Mouse (Mus musculus) liver, embryonic 16.5 days (tissue): ENCODE data around the gene Gm2832. TPM values are rescaled to one million over a fixed set of nuclear protein-coding genes. Genes with fewer than 3 reads are reported as not detected.
"Not testable (repeated sequence)": the region's sequence is repeated elsewhere in the genome, so short reads cannot be mapped to it uniquely, and the experiment has no call there.

Source experiments
- ATAC-seq: fragments of 200-750 bp; cut with Nextera tagmentation; 2 replicates; pipeline ENCODE4 v1.8.0; 2017; ENCODE audit warnings: low read depth, mild to moderate bottlenecking, moderate number of reproducible peaks, moderate library complexity
- H3K27ac ChIP-seq: fragments of 300-500 bp; sonication (generic); 2 replicates; pipeline ENCODE4 v1.5.1; 2014; ENCODE audit warnings: mild to moderate bottlenecking, low read length
- H3K27me3 ChIP-seq: fragments of 300-500 bp; sonication (generic); 2 replicates; pipeline ENCODE4 v1.6.1; 2014; ENCODE audit warnings: low read depth, low read length, mixed read lengths; ENCODE audit not compliant: control insufficient read depth, insufficient read depth
- H3K36me3 ChIP-seq: fragments of 300-500 bp; sonication (generic); 2 replicates; pipeline ENCODE4 v1.6.1; 2014; ENCODE audit warnings: mild to moderate bottlenecking; ENCODE audit not compliant: control insufficient read depth, insufficient read depth
- H3K4me1 ChIP-seq: fragments of 300-500 bp; sonication (generic); 2 replicates; pipeline ENCODE4 v1.6.1; 2014; ENCODE audit warnings: low read depth, low read length, mixed read lengths; ENCODE audit not compliant: control insufficient read depth
- H3K4me2 ChIP-seq: fragments of 300-500 bp; sonication (generic); 2 replicates; pipeline ENCODE4 v1.6.1; 2014; ENCODE audit warnings: low read depth, low read length, mixed read lengths
- H3K4me3 ChIP-seq: fragments of 300-500 bp; sonication (generic); 2 replicates; pipeline ENCODE4 v1.5.1; 2014; ENCODE audit warnings: low read depth, mild to moderate bottlenecking, low read length
- H3K9ac ChIP-seq: fragments of 300-500 bp; sonication (generic); 2 replicates; pipeline ENCODE4 v1.6.1; 2014; ENCODE audit warnings: low read depth, low read length
- H3K9me3 ChIP-seq: fragments of 300-500 bp; sonication (generic); replicated peaks from 2 replicates; pipeline ENCODE4 v1.6.1; 2016; ENCODE audit warnings: low read length; ENCODE audit not compliant: control insufficient read depth
- WGBS: fragments of 180-500 bp; shearing (Covaris S2); extraction: QIAGEN DNeasy Blood & Tissue Kit; methylation state at CpG from one replicate; pipeline ENCODE4 v1.1.7; 2014; ENCODE audit not compliant: insufficient replicate concordance; 5-methylcytosine and 5-hydroxymethylcytosine counted together
- polyA plus RNA-seq: library from polyadenylated mRNA; unstranded; fragments of >200 nt; fragmentation: Nextera tagmentation; extraction: Ambion mirVana; gene quantifications from 2 replicates; pipeline ENCODE4 v1.2.1, GENCODE M21; 2015

Gm2832 gene
- not detected in 2 replicates for polyA plus RNA-seq

- not testable (repeated sequence) for H3K9ac ChIP-seq, ATAC-seq, H3K9me3 ChIP-seq, H3K4me1 ChIP-seq, H3K27me3 ChIP-seq, H3K4me2 ChIP-seq, H3K27ac ChIP-seq, H3K4me3 ChIP-seq, H3K36me3 ChIP-seq
- WGBS = 64% methylated on average over 2 of the region's 3 CpGs
Observed at GRCm38 (mm10) chr14:41278505-41278904, at the start of gene Gm2832. Gene Gm2832, plus strand, starts transcription at chr14:41278805.

- not testable (repeated sequence) for H3K4me1 ChIP-seq, H3K27ac ChIP-seq, ATAC-seq, H3K9ac ChIP-seq, H3K9me3 ChIP-seq, H3K27me3 ChIP-seq, H3K36me3 ChIP-seq, H3K4me3 ChIP-seq, H3K4me2 ChIP-seq
- 31% methylated on average over 4 of the region's 4 CpGs for WGBS
Observed at GRCm38 (mm10) chr14:41263296-41263695, 15.3 kb upstream of the Gm2832 start.

- not testable (repeated sequence) for ATAC-seq, H3K4me1 ChIP-seq, H3K9ac ChIP-seq, H3K36me3 ChIP-seq, H3K27ac ChIP-seq, H3K4me2 ChIP-seq, H3K27me3 ChIP-seq, H3K4me3 ChIP-seq, H3K9me3 ChIP-seq
- WGBS = 5% methylated on average over 23 of the region's 29 CpGs
Observed at GRCm38 (mm10) chr14:41263853-41264755, 14.5 kb upstream of the Gm2832 start.

- not testable (repeated sequence) for H3K36me3 ChIP-seq, H3K4me2 ChIP-seq, H3K27ac ChIP-seq, H3K4me1 ChIP-seq, H3K9me3 ChIP-seq, H3K4me3 ChIP-seq, ATAC-seq, H3K9ac ChIP-seq, H3K27me3 ChIP-seq
- 1% methylated on average over 23 of the region's 36 CpGs for WGBS
Observed at GRCm38 (mm10) chr14:41264756-41265566, 13.6 kb upstream of the Gm2832 start.

GRCm38 (mm10) chr14:41285965-41286364 lies 7.4 kb downstream of the Gm2832 start:
- WGBS = 42% methylated on average over 1 of the region's 1 CpGs
- H3K27ac ChIP-seq = not testable (repeated sequence)

More at GRCm38 (mm10) chr14:41285965-41286364, 7.4 kb downstream of the Gm2832 start:
- not testable (repeated sequence) for H3K4me2 ChIP-seq, H3K36me3 ChIP-seq, H3K9me3 ChIP-seq, H3K9ac ChIP-seq, H3K4me3 ChIP-seq, H3K27me3 ChIP-seq, H3K4me1 ChIP-seq, ATAC-seq

Other genes starting within 250 kb of the Gm2832 start
- gene Dydc2, start 209.6 kb upstream of the Gm2832 start, polyA plus RNA-seq = not detected in 2 replicates
- gene Dydc1, start 205.9 kb upstream of the Gm2832 start, polyA plus RNA-seq = not detected in 2 replicates
- 111 and 144 TPM in 2 replicates for gene Mat1a, start 173.8 kb upstream of the Gm2832 start, polyA plus RNA-seq
- 0.11 and 0.21 TPM in 2 replicates for gene Sftpa1, start 147.0 kb upstream of the Gm2832 start, polyA plus RNA-seq
- 34.3 and 36.5 TPM in 2 replicates for gene Mbl1, start 127.3 kb upstream of the Gm2832 start, polyA plus RNA-seq
- gene Sftpd, start 93.7 kb upstream of the Gm2832 start, polyA plus RNA-seq = 0.17 and 0.28 TPM in 2 replicates
- gene Gm5798, start 69.8 kb downstream of the Gm2832 start, polyA plus RNA-seq = not detected in 2 replicates
- not detected in 2 replicates for gene Gm7945, start 107.6 kb downstream of the Gm2832 start, polyA plus RNA-seq
- not detected in 2 replicates for gene Gm6482, start 129.5 kb downstream of the Gm2832 start, polyA plus RNA-seq
- gene Gm7954, start 174.7 kb downstream of the Gm2832 start, polyA plus RNA-seq = not detected in 2 replicates
- not detected in 2 replicates for gene Gm3486, start 210.7 kb downstream of the Gm2832 start, polyA plus RNA-seq